Mouse (Mus musculus) CD4-positive naive resting alpha-beta T cell, adult 57 days (primary cell): Measurements from ENCODE around the gene Suco. TPM values are rescaled to one million over a fixed set of nuclear protein-coding genes. Genes with fewer than 3 reads are reported as not detected.

ENCODE experiments used
- total RNA-seq: library from RNA; stranded (reverse); gene quantifications from one replicate; pipeline ENCODE4 v1.2.4, GENCODE M21; 2023

The Suco gene
- 158 TPM for total RNA-seq

DNA sequence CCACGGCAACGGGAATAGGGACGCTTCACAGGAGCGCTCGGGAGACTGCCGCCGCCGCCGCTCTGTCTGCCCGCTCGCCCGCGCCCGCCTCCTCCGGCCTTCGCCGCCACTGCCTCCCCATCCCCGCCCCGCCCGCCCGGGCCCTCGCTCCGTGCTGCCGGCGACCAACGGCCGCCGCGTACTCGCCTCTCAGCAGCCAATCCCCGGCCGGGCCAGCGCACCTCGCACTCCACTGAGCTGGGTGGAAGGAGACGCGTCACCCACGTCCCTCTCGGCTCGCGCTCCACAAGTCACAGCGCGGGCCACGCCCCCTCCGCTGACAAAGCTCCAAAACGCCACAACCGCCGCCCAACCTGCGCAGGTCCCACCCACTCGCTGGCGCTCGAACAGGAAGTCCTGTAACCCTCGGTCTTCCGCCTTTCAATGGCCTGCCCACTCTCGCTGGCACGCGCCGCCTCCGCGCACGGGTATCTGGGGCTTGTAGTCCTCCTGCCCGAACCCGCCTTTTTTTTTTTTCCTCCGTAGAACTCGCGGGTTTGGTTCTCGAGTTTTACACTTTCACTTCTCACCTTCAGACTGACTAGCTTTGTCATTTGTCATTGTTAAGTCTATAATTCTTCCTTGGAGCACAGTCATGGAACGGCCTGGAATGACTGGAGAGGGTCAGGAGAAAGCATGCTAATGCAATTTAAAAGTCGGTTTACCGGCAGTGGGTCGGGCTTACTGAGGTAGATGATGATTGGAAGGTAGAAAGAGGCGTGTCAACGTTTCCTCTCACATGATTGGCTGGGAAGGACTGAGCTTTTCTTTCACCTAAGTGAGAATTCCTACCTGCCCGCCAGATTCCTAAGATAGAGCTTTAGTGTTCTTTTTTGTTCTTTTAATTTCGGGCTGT, at the start of gene Suco:
Gene Suco, minus strand, starts transcription at position 130 of the 895 bp plus-strand sequence.

DNA sequence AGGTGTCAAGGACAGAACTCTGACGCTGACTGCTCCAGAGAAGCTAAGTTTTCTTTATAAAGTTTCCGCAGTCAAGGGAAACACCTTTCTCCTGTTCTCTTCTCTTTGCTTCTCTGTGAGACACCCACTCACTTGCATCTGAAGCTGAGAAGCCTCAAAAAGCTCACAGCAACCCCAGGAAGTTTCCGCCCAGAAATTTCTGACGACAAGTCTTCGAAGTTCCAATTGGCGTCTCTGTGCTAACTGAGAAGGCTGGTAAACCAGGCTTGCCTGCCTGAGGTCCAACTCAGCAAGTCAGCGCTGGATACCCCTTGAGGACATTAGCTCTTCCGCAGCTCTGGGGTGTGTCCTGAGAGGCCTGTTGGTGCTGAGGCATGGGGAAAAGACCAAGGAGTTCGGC, 88.1 kb downstream of the Suco start, which contains the start of gene Fasl:
Gene Fasl, minus strand, starts transcription at position 157 of the 400 bp plus-strand sequence.

Other genes with a start within 250 kb of the Suco start
- 35.9 TPM for gene Fasl, start 88.2 kb downstream of the Suco start, total RNA-seq
- gene Pigc, start 92.5 kb upstream of the Suco start, total RNA-seq = 19.2 TPM
- gene 4930558K02Rik, start 103.0 kb upstream of the Suco start, total RNA-seq = not detected